Mouse (Mus musculus) gastrocnemius, postnatal 10 days (tissue): Measurements from ENCODE around the gene Gpr143. TPM values are rescaled to one million over a fixed set of nuclear protein-coding genes. Genes with fewer than 3 reads are reported as not detected.

Experiments
- total RNA-seq, 2 experiments: library from RNA; stranded (reverse); gene quantifications; 2 replicates each; pipeline ENCODE4 v1.2.3; 2021

Gene Gpr143
- total RNA-seq, 2 experiments from 2014 or later: not detected

Other genes starting within 250 kb of the Gpr143 start
- not detected for gene Cldn34a, start 218.6 kb upstream of the Gpr143 start, total RNA-seq
- 1 to 10 TPM; 4.9 to 6.1 TPM for gene Shroom2, start 12.5 kb upstream of the Gpr143 start, total RNA-seq
- gene Usp51, start 224.5 kb downstream of the Gpr143 start, total RNA-seq: under 1 TPM; 0.14 to 0.29 TPM